Mouse (Mus musculus): ENCODE measurements at regions not wholly inside any gene's neighbourhood (a gene's known extent, or its start where the extent isn't known, plus 50 kb on each side); places are given as distances from the start of the nearest gene placed in this dataset.

DNA sequence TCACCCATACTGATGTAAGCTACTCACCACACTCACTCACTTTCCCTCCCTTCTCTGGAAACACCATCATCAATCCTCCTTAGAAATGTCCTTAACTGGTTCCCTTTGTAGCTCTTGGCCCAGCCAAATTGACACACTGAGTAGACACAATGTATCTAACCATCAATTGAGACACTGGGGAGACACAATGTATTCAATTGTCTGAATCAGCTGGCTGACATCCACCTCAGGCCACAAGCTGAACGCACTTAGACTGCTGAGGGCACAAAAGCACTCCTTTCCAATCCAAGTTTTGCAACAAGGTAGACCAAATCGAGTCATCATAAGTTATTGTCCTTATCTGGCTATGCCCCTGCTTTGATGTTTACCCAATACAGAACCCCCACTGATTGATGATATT lies 1257.0 kb upstream of the A1bg start:
- TF ChIP-seq CTCF (IDR thresholded peaks at IDR 0.05; ENCODE audit: low read depth) (no peak), EP300 (IDR thresholded peaks at IDR 0.05; ENCODE audit: low read depth) (no peak)
